Mouse (Mus musculus) CH12.LX (cell line): ENCODE data around the gene Il11ra1. TPM values are rescaled to one million over a fixed set of nuclear protein-coding genes. Genes with fewer than 3 reads are reported as not detected.

ENCODE experiments used
- DNase-seq: peaks from one replicate; pipeline ENCODE4 v3.0.0-alpha.2; 2013; ENCODE audit errors: extremely low read depth
- H3K27ac ChIP-seq: 2 replicates; pipeline ENCODE4 v1.5.1; 2012; ENCODE audit warnings: low read depth, mild to moderate bottlenecking, control low read depth, moderate library complexity; ENCODE audit not compliant: insufficient read depth
- H3K27me3 ChIP-seq: replicated peaks from 2 replicates; pipeline ENCODE3; 2012; ENCODE audit warnings: inconsistent platforms
- H3K36me3 ChIP-seq, 2 experiments: replicated peaks in 1 of 2; 2 replicates each; pipeline versions ENCODE3 to v1.6.1; 2012; ENCODE audit warnings: inconsistent platforms in 1 of 2, low read length in 1 of 2, mild to moderate bottlenecking in 1 of 2, mixed read lengths in 1 of 2, moderate library complexity in 1 of 2; ENCODE audit not compliant: control insufficient read depth in 1 of 2, insufficient read depth in 1 of 2
- H3K4me1 ChIP-seq, 2 experiments: 2 replicates each; pipeline ENCODE4 v1.6.1; 2012; ENCODE audit warnings: inconsistent platforms in 1 of 2, moderate library complexity in 1 of 2; ENCODE audit not compliant: insufficient read depth in 2 of 2, control insufficient read depth in 1 of 2
- H3K4me2 ChIP-seq: 2 replicates; pipeline ENCODE4 v1.6.1; 2012; ENCODE audit warnings: low read depth, mild to moderate bottlenecking, control low read depth; ENCODE audit not compliant: poor library complexity, insufficient read depth, severe bottlenecking
- H3K4me3 ChIP-seq, 3 experiments: fragments of 150-350 bp in 1 of 3; sonication (generic) in 1 of 3; replicated peaks in 1 of 3; 2 replicates each; pipeline versions ENCODE3 to v1.5.1; 2011 to 2012; ENCODE audit warnings: low read depth in 2 of 3, low read length in 2 of 3, mild to moderate bottlenecking in 2 of 3, moderate library complexity in 2 of 3, control low read depth in 1 of 3, improper control_type of control experiment in 1 of 3, inconsistent platforms in 1 of 3, mixed read lengths in 1 of 3; ENCODE audit not compliant: poor library complexity in 1 of 3
- H3K79me2 ChIP-seq: replicated peaks from 2 replicates; pipeline ENCODE4 v1.6.1; 2012; ENCODE audit warnings: mild to moderate bottlenecking, moderate library complexity; ENCODE audit not compliant: control insufficient read depth, poor library complexity, insufficient read depth, severe bottlenecking; ENCODE audit errors: extremely low read depth
- H3K9ac ChIP-seq: 2 replicates; pipeline ENCODE4 v1.6.1; 2012; ENCODE audit warnings: low read depth, mild to moderate bottlenecking, control low read depth, moderate library complexity; ENCODE audit not compliant: insufficient read depth
- H3K9me3 ChIP-seq: replicated peaks from 2 replicates; pipeline ENCODE3; 2012; ENCODE audit warnings: low read length, inconsistent platforms, mixed read lengths
- CHD1 ChIP-seq: IDR thresholded peaks from 2 replicates; pipeline ENCODE4 v1.6.1; 2012; ENCODE audit warnings: low read depth, low read length, improper control_type of control experiment, inconsistent platforms
- CHD2 ChIP-seq: IDR thresholded peaks from 2 replicates; pipeline ENCODE4 v1.6.1; 2011; ENCODE audit warnings: low read length, improper control_type of control experiment
- EP300 ChIP-seq: IDR thresholded peaks from 2 replicates; pipeline ENCODE4 v1.6.1; 2011; ENCODE audit warnings: low read length, improper control_type of control experiment
- GABPA ChIP-seq: IDR thresholded peaks from 2 replicates; pipeline ENCODE4 v1.6.1; 2012; ENCODE audit warnings: low read depth, low read length, improper control_type of control experiment, inconsistent platforms; ENCODE audit not compliant: insufficient replicate concordance
- IRF4 ChIP-seq: IDR thresholded peaks from 2 replicates; pipeline ENCODE4 v1.6.1; 2014; ENCODE audit warnings: low read depth, mild to moderate bottlenecking, inconsistent platforms, low read length, improper control_type of control experiment
- JUN ChIP-seq: IDR thresholded peaks from 2 replicates; pipeline ENCODE4 v1.6.1; 2011; ENCODE audit warnings: low read depth, mild to moderate bottlenecking, low read length, improper control_type of control experiment, moderate library complexity; ENCODE audit not compliant: insufficient read depth
- MAZ ChIP-seq: IDR thresholded peaks from 2 replicates; pipeline ENCODE4 v1.6.1; 2012; ENCODE audit warnings: low read depth, mild to moderate bottlenecking, inconsistent platforms, low read length, improper control_type of control experiment, moderate library complexity
- MEF2A ChIP-seq: IDR thresholded peaks from 2 replicates; pipeline ENCODE4 v1.6.1; 2014; ENCODE audit warnings: low read depth, mild to moderate bottlenecking, inconsistent platforms, low read length, improper control_type of control experiment, borderline replicate concordance
- MXI1 ChIP-seq: IDR thresholded peaks from 2 replicates; pipeline ENCODE4 v1.6.1; 2011; ENCODE audit warnings: mild to moderate bottlenecking, low read depth, low read length, improper control_type of control experiment
- NRF1 ChIP-seq: IDR thresholded peaks from 2 replicates; pipeline ENCODE4 v1.6.1; 2014; ENCODE audit warnings: low read depth, mild to moderate bottlenecking, inconsistent platforms, low read length, improper control_type of control experiment, moderate library complexity
- PAX5 ChIP-seq: IDR thresholded peaks from 2 replicates; pipeline ENCODE4 v1.6.1; 2012; ENCODE audit warnings: low read length, inconsistent platforms, mixed read lengths
- RCOR1 ChIP-seq: conservative IDR thresholded peaks from 2 replicates; pipeline ENCODE4 v1.6.1; 2012; ENCODE audit warnings: low read depth, mild to moderate bottlenecking, inconsistent platforms, low read length, improper control_type of control experiment
- USF1 ChIP-seq: IDR thresholded peaks from 2 replicates; pipeline ENCODE4 v1.6.1; 2014; ENCODE audit warnings: low read depth, mild to moderate bottlenecking, inconsistent platforms, low read length, improper control_type of control experiment
- ZKSCAN1 ChIP-seq: IDR thresholded peaks from 2 replicates; pipeline ENCODE4 v1.6.1; 2012; ENCODE audit warnings: low read depth, inconsistent platforms, low read length, improper control_type of control experiment, borderline replicate concordance
- ZNF384 ChIP-seq: IDR thresholded peaks from 2 replicates; pipeline ENCODE4 v1.6.1; 2012; ENCODE audit warnings: low read depth, low read length, improper control_type of control experiment, inconsistent platforms
- dilution Hi-C: fragments of 300-500 bp; cut with MboI; formaldehyde crosslinking; loops from 2 replicates; pipeline ENCODE4 v1.14.3; 2020; ENCODE audit warnings: low sequenced_read_pairs; ENCODE audit not compliant: extremely low pct_unique_long_range_greater_than_20kb, extremely low pct_ligation_motif_present
- in situ Hi-C: fragments of 300-500 bp; cut with MboI; formaldehyde crosslinking; loops from 3 replicates; pipeline ENCODE4 v1.14.3; 2019; ENCODE audit warnings: low sequenced_read_pairs, low pct_ligation_motif_present, low pct_unique_long_range_greater_than_20kb, mixed read lengths
- polyA plus RNA-seq: library from polyadenylated mRNA; unstranded; fragments of >175 nt; gene quantifications from 2 replicates; pipeline ENCODE4 v1.2.1, GENCODE M21; 2012; ENCODE audit warnings: low read depth; ENCODE audit not compliant: insufficient read length
- total RNA-seq, 2 experiments: library from RNA; depleted of rRNA; stranded (reverse); fragments of 300-350 nt in 1 of 2; fragments of >200 nt in 1 of 2; gene quantifications; 2 replicates each; pipeline ENCODE4 v1.2.3; 2012 to 2014

Gene Il11ra1
- total and polyA plus RNA-seq, 3 experiments, result 1.3 to 4.8 (median 4.2) TPM

- TF ChIP-seq CHD2 (no peak), ZNF384 (peak; percentile 73), MEF2A (peak; percentile 73)
These were observed 55.8 kb downstream of the Il11ra1 start, which contains the start of gene Sigmar1 (continued) for GRCm38 (mm10) chr4:41755338-41756305.

- Histone ChIP-seq H3K9ac (peak overlapping the region; percentile 63), H3K27ac (no peak overlapping the region), H3K79me2 (no peaks in the 10 kb centered on the region), H3K9me3 (no peaks in the 10 kb centered on the region), H3K4me3 (peak overlapping the region; percentile 75 to 86 (median 85)), H3K4me2 (peak overlapping the region; percentile 64), H3K27me3 (peaks cover 9% of the 10 kb centered on the region), H3K36me3 (peaks cover 13 to 47% of the 10 kb centered on the region in 2 experiments), H3K4me1 (peaks cover 6 to 27% of the 10 kb centered on the region in 2 experiments)
- no peak for TF ChIP-seq MEF2A
- TF ChIP-seq MAZ, result no peak
- TF ChIP-seq NRF1, result no peak
- no peak for TF ChIP-seq CHD1
- no peak for TF ChIP-seq MXI1
- no peak for TF ChIP-seq JUN
- TF ChIP-seq EP300, result no peak
- no peak for TF ChIP-seq IRF4
- no peak for TF ChIP-seq RCOR1
- TF ChIP-seq PAX5, result no peak
- TF ChIP-seq CHD2, result no peak
- no peak for DNase-seq
- dilution Hi-C loops (no loop called here), in situ Hi-C loops (no loop called here)
These were observed 56.7 kb downstream of the Il11ra1 start for GRCm38 (mm10) chr4:41756440-41756839.

GRCm38 (mm10) chr4:41757321-41757720 is 57.5 kb downstream of the Il11ra1 start:
- no peak for TF ChIP-seq PAX5
- no peak for TF ChIP-seq USF1
- TF ChIP-seq ZKSCAN1, result no peak
- TF ChIP-seq IRF4, result no peak
- TF ChIP-seq GABPA, result no peak
- peaks cover 6 to 27% of the 10 kb centered on the region in 2 experiments for H3K4me1 ChIP-seq

More at GRCm38 (mm10) chr4:41757321-41757720, 57.5 kb downstream of the Il11ra1 start:
- peaks cover 13 to 49% of the 10 kb centered on the region in 2 experiments for H3K36me3 ChIP-seq
- no peaks in the 10 kb centered on the region for H3K9me3 ChIP-seq
- no peaks in the 10 kb centered on the region for H3K79me2 ChIP-seq
- H3K4me3 ChIP-seq, result no peak overlapping the region
- in situ Hi-C loops, result no loop called here
- H3K4me2 ChIP-seq, result no peak overlapping the region
- H3K27ac ChIP-seq, result no peak overlapping the region
- no peak for DNase-seq
- peaks cover 5% of the 10 kb centered on the region for H3K27me3 ChIP-seq
- dilution Hi-C loops, result no loop called here
- no peak overlapping the region for H3K9ac ChIP-seq
